Mouse (Mus musculus): ENCODE measurements at regions not wholly inside any gene's neighbourhood (a gene's known extent, or its start where the extent isn't known, plus 50 kb on each side); places are given as distances from the start of the nearest gene placed in this dataset.

DNA sequence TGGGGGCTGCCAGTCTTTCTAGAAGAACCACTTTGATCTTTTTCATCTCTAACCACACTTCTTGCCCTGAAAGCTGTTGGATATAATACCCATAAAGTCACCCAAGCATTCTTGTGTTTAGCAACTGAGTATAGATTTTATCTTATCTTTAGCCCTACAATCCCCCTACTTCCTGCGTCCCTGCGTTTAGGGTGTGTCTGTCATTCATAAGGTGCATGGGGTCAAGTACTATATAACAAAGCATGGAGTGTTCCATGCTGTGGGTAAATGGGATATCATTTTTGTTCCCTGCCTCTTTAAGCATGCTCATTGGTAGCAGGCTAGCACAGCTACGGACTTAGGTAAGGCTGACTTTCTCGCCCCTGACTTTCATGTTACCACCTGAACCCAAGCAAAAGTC, 122.5 kb upstream of the Twist2 start:
- no peak for DNase-seq

DNA sequence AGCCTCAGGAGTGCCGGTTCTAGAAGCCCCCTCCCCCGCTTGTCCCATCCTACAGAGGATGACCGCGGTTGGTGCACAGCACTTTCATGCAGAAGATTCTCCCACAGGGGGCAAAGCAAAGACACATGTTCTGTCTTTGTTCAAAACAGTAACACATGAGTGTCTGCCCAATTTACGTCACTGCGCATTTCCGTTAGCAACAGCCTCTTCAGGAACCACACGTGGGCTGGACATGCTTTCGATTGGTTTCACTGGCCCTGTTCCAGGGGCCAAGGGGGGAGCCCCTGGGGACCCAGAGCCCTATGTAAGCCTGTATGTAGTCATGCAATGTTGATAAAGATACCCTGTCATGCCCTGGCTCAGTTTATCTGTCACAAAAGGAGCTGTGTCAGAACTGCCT, 116.2 kb upstream of the Twist2 start:
- no peak for DNase-seq

DNA sequence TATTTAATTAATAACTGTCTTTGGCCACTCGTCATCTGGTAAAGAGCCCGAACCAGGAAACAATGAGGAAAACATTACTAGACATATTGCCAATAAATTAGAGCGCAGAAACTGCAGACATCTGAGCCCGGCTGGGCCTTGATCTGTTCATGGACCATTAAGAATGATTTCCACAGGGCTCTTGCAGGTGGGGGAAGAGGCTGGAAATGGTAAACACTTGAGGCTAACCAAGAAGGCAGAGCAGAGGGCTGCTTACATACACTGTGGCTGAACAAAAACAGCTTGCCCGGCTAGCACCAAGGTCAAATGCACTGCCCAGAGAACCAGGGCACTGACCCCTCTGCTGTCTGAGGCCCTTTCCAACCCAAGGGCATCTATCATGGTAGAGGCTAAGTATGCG, 115.5 kb upstream of the Twist2 start:
- DNase-seq, result no peak

DNA sequence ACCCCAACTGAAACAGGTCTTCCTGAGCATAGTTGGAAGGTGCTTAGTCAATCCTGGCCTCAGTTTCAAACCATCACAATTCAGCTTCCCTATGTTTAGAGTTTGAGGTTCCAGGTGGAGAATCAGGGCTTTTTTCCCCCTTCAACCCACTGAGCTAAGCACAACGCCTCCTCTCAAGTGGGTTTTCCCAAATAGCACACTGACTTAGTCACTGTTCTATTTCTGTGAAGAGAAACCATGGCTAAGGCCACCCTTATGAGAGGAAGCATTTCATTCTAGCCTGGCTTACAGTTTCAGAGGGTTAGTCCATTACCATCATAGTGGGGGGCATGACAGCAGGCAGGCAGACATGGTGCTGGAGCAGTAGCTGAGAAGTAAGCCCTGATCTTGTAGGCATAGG, 109.7 kb upstream of the Twist2 start:
- no peak for DNase-seq

DNA sequence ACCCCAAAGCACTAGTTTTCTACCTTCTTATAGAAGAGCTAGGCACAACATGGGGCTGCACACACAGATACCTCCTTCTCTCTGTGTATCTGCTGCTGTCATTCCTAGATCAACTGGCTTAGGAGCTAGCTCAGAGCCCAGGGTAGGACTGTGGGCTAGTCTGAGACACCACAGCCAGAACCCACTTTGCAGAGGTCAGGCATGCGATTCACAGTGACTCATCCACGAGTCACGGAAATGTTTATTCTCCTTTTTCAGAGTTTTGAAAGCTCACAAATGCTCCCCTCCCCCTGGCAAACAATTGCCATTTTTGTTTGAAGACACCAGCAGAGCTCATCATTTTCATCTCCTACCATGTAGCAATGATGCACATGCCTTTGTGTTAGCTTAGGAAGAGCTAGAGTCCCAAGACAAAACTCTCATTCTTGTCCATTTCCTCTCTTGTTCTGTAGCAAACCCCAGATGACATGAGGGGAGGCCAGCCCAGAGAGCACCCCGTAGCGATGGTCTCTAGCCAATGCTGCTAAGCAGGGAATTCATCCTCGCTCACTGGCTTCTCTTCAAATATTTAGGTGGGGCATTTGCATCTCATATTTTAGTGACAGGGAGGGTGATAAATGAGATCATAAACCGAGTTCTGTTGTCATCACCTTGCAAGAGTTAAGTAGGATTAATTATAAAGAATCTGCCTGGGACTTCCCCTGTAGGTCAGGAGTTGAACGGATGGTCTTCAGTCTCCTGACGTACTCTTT, 108.4 kb upstream of the Twist2 start:
- no peak for DNase-seq

DNA sequence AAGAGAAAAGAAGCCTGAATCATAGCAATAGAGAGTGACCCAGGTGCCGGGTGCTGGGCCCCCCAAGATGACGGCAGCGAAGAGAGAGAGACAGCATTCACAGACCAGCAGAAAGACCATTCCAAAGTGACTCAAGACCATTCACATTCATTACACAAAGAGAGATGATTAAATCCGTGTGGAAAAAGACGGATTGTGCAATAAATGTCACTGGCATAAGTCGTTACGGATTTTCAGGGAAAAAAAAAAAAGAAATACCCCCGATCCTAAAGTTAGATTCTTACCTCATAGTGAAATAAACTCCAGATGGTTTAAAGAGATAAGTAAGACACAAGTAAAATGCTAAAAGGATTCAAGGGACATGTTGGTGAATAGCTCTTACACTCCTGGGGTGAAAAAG, 104.2 kb upstream of the Twist2 start:
- no peak for DNase-seq

DNA sequence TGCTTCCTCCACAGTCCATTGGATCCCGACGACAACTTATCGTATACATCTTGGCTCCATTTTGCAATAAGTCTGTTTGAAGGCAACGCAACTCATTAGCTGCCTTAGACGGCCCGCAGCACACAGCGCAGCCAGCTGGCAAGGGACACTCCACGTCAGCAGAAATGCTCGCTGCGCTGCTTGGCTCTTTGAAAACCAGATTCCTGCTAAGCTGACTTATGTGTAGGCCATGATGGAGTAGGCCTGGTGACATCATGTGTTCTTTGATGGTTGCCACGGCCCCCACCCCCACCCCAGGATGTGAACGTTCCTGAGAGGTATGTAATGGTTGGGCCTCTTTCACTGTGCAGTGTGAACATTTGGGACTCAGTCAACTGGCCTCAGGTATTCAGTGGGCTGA, 99.8 kb upstream of the Twist2 start:
- DNase-seq, result peak; percentile 34 to 76

DNA sequence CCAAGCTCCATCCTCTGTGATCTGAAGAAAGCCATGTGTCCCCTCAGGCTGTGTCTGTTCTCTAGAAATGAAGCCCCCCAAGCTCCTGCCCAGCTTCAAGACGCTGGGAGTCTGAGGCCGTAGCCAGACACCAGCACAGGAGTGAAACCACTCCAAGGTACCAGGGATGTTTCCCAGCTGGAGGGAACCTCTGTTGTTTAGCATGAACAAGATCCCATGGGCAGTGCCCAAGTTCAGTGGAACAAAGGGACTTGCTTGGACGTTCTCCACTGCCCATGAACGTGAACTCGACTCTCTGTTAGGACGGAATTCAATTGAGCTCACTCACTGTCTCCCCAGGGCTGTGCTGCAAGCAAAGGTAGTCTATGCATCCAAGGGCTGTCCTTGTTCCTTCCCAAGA, 99.2 kb upstream of the Twist2 start:
- no peak for DNase-seq

DNA sequence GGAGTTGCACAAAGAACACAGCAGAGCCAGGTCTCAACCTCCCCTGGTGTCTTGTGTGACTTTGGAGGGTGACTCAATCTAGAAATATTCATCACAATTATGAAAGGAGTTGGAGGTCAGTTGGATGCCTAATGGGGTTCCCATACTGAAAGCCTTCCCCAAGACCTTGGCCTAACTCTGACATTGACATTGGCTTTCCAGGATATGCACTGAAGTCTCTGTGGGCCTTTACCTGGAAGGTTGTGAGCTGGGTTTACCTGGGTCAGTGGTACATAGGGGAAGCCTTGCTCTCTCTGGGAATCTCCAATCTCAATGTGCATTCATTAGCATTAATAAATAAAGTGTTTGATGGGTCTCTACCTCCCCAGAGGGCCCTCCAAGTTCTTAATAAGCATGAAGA, 98.5 kb upstream of the Twist2 start:
- no peak for DNase-seq

DNA sequence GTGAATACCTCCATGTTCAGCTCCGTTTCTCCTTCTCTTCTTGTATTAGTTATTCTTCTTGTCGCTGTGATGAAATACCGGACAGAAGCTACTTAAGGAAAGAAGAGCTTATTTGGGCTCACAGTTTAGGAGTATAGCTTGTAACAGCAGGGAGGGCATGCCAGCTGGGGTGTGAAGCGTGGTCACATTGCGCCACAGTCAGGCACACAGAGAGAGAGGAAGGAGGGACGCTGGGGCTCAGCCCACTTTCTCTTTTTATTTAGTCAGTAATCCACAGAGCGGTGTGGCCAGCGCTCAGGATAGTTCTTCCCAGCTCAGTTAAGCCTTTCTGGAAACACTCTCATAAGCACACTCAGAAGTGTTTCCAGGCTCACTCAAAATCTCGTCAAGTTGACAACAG, 95.8 kb upstream of the Twist2 start:
- no peak for DNase-seq

DNA sequence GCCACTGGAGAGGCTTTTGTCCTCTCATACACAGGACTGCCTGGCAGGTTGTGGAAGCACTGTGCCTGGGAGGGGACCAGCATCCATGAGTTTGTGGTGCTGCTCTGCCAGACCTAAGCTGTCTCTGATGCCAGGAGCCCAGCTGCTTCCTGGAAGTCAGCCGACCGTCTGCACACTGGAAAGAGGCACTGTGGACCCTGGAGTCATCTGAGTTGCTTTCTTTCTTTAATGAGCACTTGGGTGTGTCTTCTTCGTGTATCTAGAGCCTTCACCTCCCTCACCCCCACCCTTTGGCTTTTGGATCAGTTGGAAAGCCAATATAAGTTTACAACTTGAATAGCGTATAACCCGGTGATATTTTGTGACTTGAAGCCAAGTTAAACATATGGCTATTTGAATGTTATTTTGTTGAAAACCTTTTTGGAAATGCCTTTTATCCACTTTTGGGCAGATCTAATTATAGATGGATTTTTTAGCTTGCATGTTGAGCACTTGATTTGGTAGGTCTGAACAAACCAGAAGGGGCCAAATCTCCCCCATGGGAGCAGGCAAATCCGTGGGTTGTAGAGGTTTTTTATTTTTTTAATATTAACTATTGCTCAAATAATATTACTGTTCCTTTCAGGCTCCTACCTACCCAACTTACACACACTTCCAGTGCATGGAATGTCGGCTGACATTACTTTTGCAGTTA, 92.6 kb upstream of the Twist2 start:
- DNase-seq, result no peak

DNA sequence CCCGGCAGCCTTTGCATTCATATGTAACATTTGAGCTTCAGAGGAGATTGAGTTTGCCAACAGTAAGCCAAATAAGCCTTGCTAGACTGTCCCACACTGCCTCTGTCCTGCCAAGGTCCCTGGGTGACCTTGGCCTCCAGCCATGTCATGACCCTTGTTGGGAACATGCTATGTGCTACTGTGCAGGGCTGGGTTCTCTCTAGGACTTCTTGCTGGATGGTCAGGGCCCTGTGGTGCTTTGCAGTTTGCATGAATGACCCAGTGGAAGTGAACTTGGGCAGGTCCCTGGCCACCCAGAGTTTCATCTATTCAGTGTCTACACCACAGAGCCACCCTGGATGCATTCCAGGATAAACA, 92.0 kb upstream of the Twist2 start:
- DNase-seq, result no peak

DNA sequence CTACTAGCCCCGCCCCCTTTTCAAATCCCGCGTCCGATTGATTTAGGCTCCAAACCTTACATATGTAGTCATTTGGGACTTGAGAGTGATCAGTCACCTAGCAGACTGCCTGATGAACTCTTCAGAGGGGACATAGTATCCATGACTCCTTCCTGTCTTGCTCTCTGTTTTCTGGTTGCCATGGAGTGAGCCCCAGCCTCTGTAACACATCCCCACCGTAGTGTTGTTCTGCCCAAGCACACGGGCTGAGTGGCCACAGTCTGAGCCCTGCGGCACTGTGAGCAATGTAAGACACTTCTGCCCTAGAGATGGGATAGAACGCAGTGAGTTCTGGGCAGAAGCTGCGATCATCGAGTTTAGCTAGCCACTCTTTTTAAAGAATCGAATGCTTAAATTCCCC, 88.1 kb upstream of the Twist2 start:
- DNase-seq, result no peak

DNA sequence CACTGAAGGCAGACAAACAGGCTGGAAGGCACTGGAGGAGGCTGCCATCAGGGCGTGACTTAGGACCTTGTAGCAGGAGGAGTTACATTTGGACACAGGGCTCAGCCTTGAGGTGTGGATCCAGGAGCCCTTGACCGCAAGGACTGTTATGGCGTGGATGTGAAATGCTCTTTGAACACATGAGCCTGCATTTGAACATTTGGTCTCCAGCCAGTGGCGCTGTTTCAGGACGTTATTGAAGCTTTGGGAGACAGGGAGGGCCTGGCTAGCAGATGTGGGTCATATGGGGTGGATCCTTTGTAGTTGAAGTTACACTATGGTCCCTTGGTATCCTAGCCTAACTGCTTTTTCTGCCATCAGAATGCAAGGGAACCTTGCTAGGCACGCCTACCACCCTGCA, 87.0 kb upstream of the Twist2 start:
- DNase-seq, result no peak

DNA sequence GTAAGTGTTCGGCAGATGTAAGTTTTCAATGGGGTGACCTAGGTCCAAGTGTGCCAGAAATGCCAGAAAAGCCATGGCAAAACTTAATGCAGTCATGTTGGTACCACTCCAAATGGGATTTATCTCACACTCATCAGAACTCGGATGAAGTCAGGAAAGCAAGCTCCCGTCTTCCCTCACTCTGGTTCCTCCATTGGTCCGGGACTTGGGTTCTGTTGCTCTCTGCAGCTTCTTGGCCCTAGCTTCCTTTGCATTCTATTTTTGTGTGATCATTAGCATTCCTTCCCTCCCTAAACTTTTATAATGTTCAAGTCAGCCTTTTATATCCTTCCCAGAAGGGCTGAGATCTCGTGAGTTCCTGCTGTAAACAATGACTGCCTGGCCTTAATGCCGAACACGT, 85.9 kb upstream of the Twist2 start:
- DNase-seq, result no peak

DNA sequence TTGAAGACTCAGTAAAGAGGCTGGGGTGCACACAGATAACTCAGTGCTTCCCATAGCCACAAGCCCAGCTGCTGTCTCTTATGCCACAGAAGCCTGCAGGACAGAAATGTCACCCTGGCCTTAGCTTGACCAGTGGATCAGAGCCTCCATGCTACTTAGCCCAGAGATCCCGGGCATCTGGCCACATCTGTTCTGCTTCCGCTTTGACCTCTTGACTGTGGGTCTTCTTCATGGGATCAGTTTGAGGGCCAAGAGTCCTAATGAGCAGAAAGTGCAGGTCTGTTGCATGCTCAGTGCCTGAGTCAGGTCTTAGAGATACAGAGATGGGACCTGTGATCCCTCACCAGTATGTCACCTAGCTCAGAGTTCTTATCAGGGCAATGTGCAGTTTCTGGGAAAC, 85.5 kb upstream of the Twist2 start:
- DNase-seq, result no peak

DNA sequence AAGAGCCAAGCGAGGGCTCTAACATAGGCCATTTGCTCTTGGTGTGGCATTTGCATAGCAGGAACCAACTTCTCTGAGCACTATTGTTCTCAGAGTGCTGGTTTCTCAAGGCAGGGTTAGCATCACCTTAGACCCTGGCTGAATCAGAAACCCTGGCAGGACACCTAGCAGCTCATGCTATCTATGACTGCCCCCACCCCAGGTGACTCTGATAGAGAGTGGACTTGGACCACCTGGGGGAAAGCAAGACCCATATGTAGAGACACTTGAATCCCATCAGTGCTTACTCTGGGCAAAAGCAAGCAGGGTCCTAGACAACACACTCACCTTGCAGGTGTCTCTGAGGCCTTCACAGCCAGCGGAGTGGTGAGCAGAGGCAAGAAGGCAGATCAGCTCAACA, 84.4 kb upstream of the Twist2 start:
- no peak for DNase-seq

DNA sequence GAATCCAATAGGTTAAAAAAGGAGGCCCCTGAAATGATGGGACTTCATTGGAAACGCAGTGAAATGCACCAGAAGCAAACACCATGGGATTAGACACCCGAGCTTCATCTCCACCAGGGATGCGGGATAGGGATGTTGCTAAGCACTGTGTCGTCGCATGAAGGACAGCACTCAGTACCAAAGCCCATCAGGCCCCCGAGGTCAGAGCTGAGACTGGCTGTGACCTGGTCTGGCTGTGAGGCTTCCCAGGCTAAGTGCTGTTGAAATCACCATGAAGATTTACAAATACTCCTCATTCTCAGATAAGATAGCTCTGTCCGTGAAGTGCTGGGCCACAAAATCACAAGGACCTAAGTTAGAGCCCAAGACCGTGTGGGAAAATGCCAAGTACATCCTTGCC, 83.3 kb upstream of the Twist2 start:
- DNase-seq, result no peak

DNA sequence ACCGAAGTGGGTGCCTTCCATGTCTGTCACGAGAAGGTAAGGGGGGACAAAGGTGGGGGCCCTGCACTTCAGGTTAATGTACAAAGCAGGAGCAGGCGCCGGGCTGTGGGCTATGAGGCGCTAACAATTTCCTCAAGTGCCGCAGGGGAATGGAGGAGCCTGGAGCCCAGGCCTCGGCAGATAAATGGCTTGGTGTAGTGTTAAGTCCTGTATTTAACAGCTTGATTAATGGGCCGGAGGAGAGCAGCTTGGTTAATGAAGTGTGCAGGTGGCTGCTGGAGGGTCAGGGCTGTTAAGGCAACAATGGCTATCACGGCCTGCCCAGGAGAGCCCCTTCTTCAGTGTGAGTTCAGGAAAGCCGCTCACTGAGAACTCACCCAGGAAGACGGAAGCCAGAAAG, 72.0 kb upstream of the Twist2 start:
- no peak for DNase-seq

DNA sequence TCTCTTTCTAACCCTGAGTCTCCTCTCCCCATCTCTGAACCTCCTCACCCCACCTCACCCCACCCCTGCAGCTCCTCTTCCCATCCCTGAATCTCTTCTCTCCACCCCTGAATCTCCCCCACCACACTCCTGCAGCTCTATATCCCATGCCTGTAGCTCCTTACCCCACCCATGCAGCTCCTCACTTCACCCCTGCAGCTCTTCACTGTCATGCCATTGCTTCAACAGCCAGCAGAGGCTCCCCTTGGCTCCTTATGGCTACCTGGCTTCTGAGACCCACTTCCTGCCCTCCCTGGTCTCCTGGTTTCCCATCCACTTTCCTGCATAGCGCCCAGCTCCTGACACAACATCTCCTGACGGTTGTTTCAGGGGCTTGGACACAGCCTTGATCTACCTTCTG, 71.0 kb upstream of the Twist2 start:
- no peak for DNase-seq

DNA sequence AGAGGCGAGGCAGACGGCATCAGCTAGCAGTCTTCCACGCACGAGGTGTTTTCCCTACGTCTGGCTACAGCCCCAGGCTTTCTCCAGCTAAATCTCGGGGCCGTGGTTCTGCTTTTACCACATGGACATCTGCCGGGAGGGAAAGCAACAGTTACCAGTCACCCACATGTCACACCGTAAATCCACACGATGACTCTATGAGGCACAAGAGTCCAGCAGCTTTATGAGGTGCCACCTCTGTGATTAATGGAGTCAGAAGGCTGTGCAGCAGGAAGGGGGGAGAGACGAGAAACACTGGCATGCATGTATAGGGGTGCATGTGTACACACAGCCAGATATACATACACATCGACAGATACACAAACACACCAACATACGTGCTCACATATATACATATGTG, 69.6 kb upstream of the Twist2 start:
- DNase-seq, result no peak

DNA sequence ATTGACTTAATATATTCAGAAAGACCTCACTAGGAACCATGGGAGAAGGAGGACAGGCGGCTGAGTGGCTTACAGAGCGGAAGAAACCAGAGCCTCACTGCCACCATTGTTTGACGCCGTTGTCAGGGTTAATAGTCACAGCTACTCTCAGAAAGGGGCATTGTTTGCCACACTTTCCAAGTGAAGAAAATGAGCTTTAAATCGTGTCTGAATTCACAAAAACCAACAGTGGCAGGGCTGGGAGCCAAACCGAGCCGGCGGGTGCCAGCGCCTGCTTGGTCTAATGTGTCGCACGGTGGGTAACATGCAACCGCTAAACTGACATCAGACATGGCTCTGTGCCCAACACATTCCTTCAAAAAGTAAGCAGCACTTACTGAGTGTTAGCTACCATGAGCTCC, 68.8 kb upstream of the Twist2 start:
- peak in 1 of 2 experiments; percentile 42 for DNase-seq

DNA sequence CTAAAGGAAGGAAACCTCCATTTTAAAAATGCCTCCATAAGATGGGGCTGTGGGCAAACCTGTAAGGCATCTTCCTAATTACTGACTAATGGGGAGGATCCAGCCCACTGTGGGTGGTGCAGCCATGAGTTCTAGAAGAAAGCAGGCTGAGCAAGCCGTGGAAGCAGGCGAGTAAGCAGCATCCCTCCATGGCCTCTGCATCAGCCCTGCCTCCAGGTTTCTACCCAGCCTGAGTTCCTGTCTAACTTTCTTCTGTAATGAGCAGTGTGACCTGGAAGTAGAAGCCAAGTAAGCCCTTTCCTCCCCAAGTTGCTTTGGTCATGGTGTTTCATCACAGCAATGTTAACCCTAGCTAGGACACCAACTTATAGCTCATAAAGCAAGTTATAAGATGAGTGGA, 66.5 kb upstream of the Twist2 start:
- no peak for DNase-seq

DNA sequence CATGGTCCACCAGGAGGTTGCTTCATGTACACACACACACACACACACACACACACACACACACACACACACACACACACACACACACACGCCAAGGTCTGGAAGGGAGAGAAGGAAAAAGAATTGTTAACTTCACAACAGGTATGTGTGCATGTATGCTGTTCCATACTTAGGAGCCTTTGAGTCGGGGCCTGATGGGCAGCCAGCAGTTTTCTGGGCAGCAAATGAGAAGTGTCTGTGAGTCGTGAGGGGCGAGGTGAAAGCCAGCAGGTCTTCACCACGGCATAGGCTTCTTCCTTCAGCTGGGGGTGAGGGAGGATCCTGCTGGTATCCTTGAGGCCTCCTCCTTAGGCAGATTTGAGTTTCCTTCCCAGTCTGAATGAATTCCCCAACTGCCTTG, 65.8 kb upstream of the Twist2 start:
- no peak for DNase-seq

DNA sequence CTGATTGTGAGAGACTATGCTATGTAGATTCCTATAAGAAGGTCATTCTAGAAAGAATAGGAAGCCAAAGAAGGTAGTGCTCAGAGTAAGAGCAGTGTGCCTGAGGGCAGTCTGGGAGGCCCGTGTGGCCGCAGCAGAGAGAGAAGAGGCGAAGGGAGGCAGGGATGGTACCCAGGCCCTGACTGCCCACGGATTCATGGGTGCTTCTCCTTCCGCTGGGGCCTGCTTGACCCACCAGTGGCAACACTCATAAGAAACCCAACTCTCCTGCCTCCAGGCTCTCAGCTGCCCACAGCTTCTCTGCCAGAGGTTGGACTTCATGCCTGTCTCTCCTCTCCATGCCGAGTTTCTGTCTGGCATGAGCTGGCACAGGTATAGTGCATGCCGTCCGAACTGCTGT, 60.6 kb upstream of the Twist2 start:
- DNase-seq, result no peak

Measured in lung, postnatal 4 days (tissue).